Mouse (Mus musculus): ENCODE measurements around the gene Srrm2. TPM values are rescaled to one million over a fixed set of nuclear protein-coding genes. Genes with fewer than 3 reads are reported as not detected.
"Not testable (repeated sequence)": the region's sequence is repeated elsewhere in the genome, so short reads cannot be mapped to it uniquely, and the experiment has no call there.

The Srrm2 gene
- total RNA-seq, 2 experiments from 2014 or later = 162 to 735 TPM

GRCm38 (mm10) chr17:23761155-23761554 is 29.2 kb upstream of the Srrm2 start:
- ATAC-seq (replicated peaks; ENCODE audit: low FRiP score, low TSS enrichment, poor library complexity, severe bottlenecking) = no peak

GRCm38 (mm10) chr17:23762976-23763375 is 27.4 kb upstream of the Srrm2 start:
- ATAC-seq (replicated peaks; ENCODE audit: low FRiP score, low TSS enrichment, poor library complexity, severe bottlenecking) = no peak

- 0 out of 2 replicates have a peak, but pooled peaks have one; percentile 27 for ATAC-seq (replicated peaks; ENCODE audit: low FRiP score, low TSS enrichment, poor library complexity, severe bottlenecking)
Observed at GRCm38 (mm10) chr17:23770493-23770892, 19.8 kb upstream of the Srrm2 start.

- 0 out of 2 replicates have a peak, but pooled peaks have one; percentile 21 for ATAC-seq (replicated peaks; ENCODE audit: low FRiP score, low TSS enrichment, poor library complexity, severe bottlenecking)
Observed at GRCm38 (mm10) chr17:23770896-23771283, 19.4 kb upstream of the Srrm2 start.

- peak; percentile 96 for ATAC-seq (replicated peaks; ENCODE audit: low FRiP score, low TSS enrichment, poor library complexity, severe bottlenecking)
Observed at GRCm38 (mm10) chr17:23771284-23772218, 18.8 kb upstream of the Srrm2 start, which contains the start of gene Flywch1. Gene Flywch1 (minus strand): TSS chr17:23771602.

- ATAC-seq (replicated peaks; ENCODE audit: low FRiP score, low TSS enrichment, poor library complexity, severe bottlenecking) = not testable (repeated sequence)
Observed at GRCm38 (mm10) chr17:23772219-23772556, 18.1 kb upstream of the Srrm2 start.

- ATAC-seq (replicated peaks; ENCODE audit: low FRiP score, low TSS enrichment, poor library complexity, severe bottlenecking) = no peak
Observed at GRCm38 (mm10) chr17:23773676-23774075, 16.7 kb upstream of the Srrm2 start.

GRCm38 (mm10) chr17:23774090-23774489 is 16.2 kb upstream of the Srrm2 start:
- peak; percentile 82 for ATAC-seq (replicated peaks; ENCODE audit: low FRiP score, low TSS enrichment, poor library complexity, severe bottlenecking)

GRCm38 (mm10) chr17:23776216-23776615 is 14.1 kb upstream of the Srrm2 start:
- ATAC-seq (replicated peaks; ENCODE audit: low FRiP score, low TSS enrichment, poor library complexity, severe bottlenecking) = no peak

GRCm38 (mm10) chr17:23777141-23777540 is 13.2 kb upstream of the Srrm2 start:
- ATAC-seq (replicated peaks; ENCODE audit: low FRiP score, low TSS enrichment, poor library complexity, severe bottlenecking) = no peak

GRCm38 (mm10) chr17:23778447-23778846 is 11.9 kb upstream of the Srrm2 start:
- ATAC-seq (replicated peaks; ENCODE audit: low FRiP score, low TSS enrichment, poor library complexity, severe bottlenecking) = no peak

GRCm38 (mm10) chr17:23783352-23783751 is 7.0 kb upstream of the Srrm2 start:
- no peak for ATAC-seq (replicated peaks; ENCODE audit: low FRiP score, low TSS enrichment, poor library complexity, severe bottlenecking)

GRCm38 (mm10) chr17:23785561-23786471 is 4.5 kb upstream of the Srrm2 start, which contains the start of gene Flywch2:
Gene Flywch2 (minus strand): TSS chr17:23786081.
- ATAC-seq (replicated peaks; ENCODE audit: low FRiP score, low TSS enrichment, poor library complexity, severe bottlenecking) = peak; percentile 82

GRCm38 (mm10) chr17:23786510-23786931 is 3.8 kb upstream of the Srrm2 start:
- no peak for ATAC-seq (replicated peaks; ENCODE audit: low FRiP score, low TSS enrichment, poor library complexity, severe bottlenecking)

GRCm38 (mm10) chr17:23788973-23789372 is 1.4 kb upstream of the Srrm2 start:
- no peak for ATAC-seq (replicated peaks; ENCODE audit: low FRiP score, low TSS enrichment, poor library complexity, severe bottlenecking)

- ATAC-seq (replicated peaks; ENCODE audit: low FRiP score, low TSS enrichment, poor library complexity, severe bottlenecking) = no peak
Observed at GRCm38 (mm10) chr17:23789749-23790268, 523 bp upstream of the Srrm2 start.

- ATAC-seq (replicated peaks; ENCODE audit: low FRiP score, low TSS enrichment, poor library complexity, severe bottlenecking) = peak; percentile 13; the same call in 1 of the 2 replicates
Observed at GRCm38 (mm10) chr17:23791079-23791357, 686 bp downstream of the Srrm2 start.

GRCm38 (mm10) chr17:23795323-23795722 is 5.0 kb downstream of the Srrm2 start:
- ATAC-seq (replicated peaks; ENCODE audit: low FRiP score, low TSS enrichment, poor library complexity, severe bottlenecking) = no peak

GRCm38 (mm10) chr17:23797316-23797715 is 7.0 kb downstream of the Srrm2 start:
- ATAC-seq (replicated peaks; ENCODE audit: low FRiP score, low TSS enrichment, poor library complexity, severe bottlenecking) = no peak

- no peak for ATAC-seq (replicated peaks; ENCODE audit: low FRiP score, low TSS enrichment, poor library complexity, severe bottlenecking)
Observed at GRCm38 (mm10) chr17:23801627-23802026, 11.3 kb downstream of the Srrm2 start.

Measured in megakaryocyte-erythroid progenitor cell, adult 5-6 weeks (primary cell).